Mouse (Mus musculus) MEL (cell line): Measurements from ENCODE around the gene St8sia6. TPM values are rescaled to one million over a fixed set of nuclear protein-coding genes. Genes with fewer than 3 reads are reported as not detected.

ENCODE experiments used
- DNase-seq: peaks from one replicate; pipeline ENCODE4 v3.0.0; 2011; ENCODE audit warnings: low read depth, low spot score
- H3K27ac ChIP-seq: 2 replicates; pipeline ENCODE4 v1.5.1; 2012; ENCODE audit warnings: low read depth, mild to moderate bottlenecking, control low read depth, low read length, moderate library complexity; ENCODE audit not compliant: control insufficient read depth
- H3K27me3 ChIP-seq, 2 experiments: fragments of 150-350 bp in 1 of 2; sonication (generic) in 1 of 2; 2 replicates each; pipeline ENCODE4 v1.6.1; 2012; ENCODE audit warnings: low read length in 2 of 2, mild to moderate bottlenecking in 2 of 2, improper control_type of control experiment in 1 of 2, moderate library complexity in 1 of 2; ENCODE audit not compliant: insufficient read depth in 2 of 2, control insufficient read depth in 1 of 2
- H3K36me3 ChIP-seq, 2 experiments: 2 replicates each; pipeline ENCODE4 v1.6.1; 2012 to 2014; ENCODE audit warnings: low read length in 2 of 2, improper control_type of control experiment in 1 of 2, inconsistent platforms in 1 of 2, mild to moderate bottlenecking in 1 of 2; ENCODE audit not compliant: insufficient read depth in 2 of 2, control insufficient read depth in 1 of 2
- H3K4me1 ChIP-seq, 2 experiments: fragments of 150-350 bp in 1 of 2; sonication (generic) in 1 of 2; 2 replicates each; pipeline ENCODE4 v1.6.1; 2012; ENCODE audit warnings: low read length in 2 of 2, improper control_type of control experiment in 1 of 2, mild to moderate bottlenecking in 1 of 2; ENCODE audit not compliant: insufficient read depth in 2 of 2, control insufficient read depth in 1 of 2
- H3K4me3 ChIP-seq, 2 experiments: fragments of 150-350 bp in 1 of 2; sonication (generic) in 1 of 2; 2 replicates each; pipeline ENCODE4 v1.5.1; 2012; ENCODE audit warnings: low read depth in 2 of 2, low read length in 2 of 2, mild to moderate bottlenecking in 2 of 2, moderate library complexity in 2 of 2, control low read depth in 1 of 2, improper control_type of control experiment in 1 of 2; ENCODE audit not compliant: control insufficient read depth in 1 of 2, insufficient read depth in 1 of 2
- H3K79me2 ChIP-seq: 2 replicates; pipeline ENCODE4 v1.6.1; 2012; ENCODE audit warnings: mild to moderate bottlenecking, low read length, moderate library complexity; ENCODE audit not compliant: control insufficient read depth, poor library complexity, insufficient read depth
- H3K9ac ChIP-seq: 2 replicates; pipeline ENCODE4 v1.6.1; 2012; ENCODE audit warnings: low read depth, mild to moderate bottlenecking, control low read depth, low read length, moderate library complexity; ENCODE audit not compliant: control insufficient read depth, poor library complexity, severe bottlenecking
- H3K9me3 ChIP-seq: fragments of 150-350 bp; sonication (generic); replicated peaks from 2 replicates; pipeline ENCODE4 v1.6.1; 2012; ENCODE audit warnings: mild to moderate bottlenecking, low read length, improper control_type of control experiment, moderate library complexity; ENCODE audit not compliant: insufficient read depth
- BHLHE40 ChIP-seq: IDR thresholded peaks from 2 replicates; pipeline ENCODE4 v1.6.1; 2012; ENCODE audit warnings: low read depth, mild to moderate bottlenecking, inconsistent platforms, low read length, improper control_type of control experiment, borderline replicate concordance
- CHD2 ChIP-seq: IDR thresholded peaks from 2 replicates; pipeline ENCODE4 v1.6.1; 2011; ENCODE audit warnings: low read length, improper control_type of control experiment
- CTCF ChIP-seq, 3 experiments: IDR thresholded peaks in 2 of 3; conservative IDR thresholded peaks in 1 of 3; 2 replicates each; pipeline ENCODE4 v1.5.1; 2011 to 2012; ENCODE audit warnings: low read length in 3 of 3, low read depth in 2 of 3, mild to moderate bottlenecking in 2 of 3, improper control_type of control experiment in 1 of 3, inconsistent platforms in 1 of 3, mixed read lengths in 1 of 3, moderate library complexity in 1 of 3; ENCODE audit not compliant: control insufficient read depth in 1 of 3, insufficient read depth in 1 of 3, poor library complexity in 1 of 3, severe bottlenecking in 1 of 3
- ELF1 ChIP-seq: IDR thresholded peaks from 2 replicates; pipeline ENCODE4 v1.6.1; 2014; ENCODE audit warnings: low read depth, mild to moderate bottlenecking, inconsistent platforms, low read length, improper control_type of control experiment, moderate library complexity
- EP300 ChIP-seq, 2 experiments: IDR thresholded peaks; 2 replicates each; pipeline ENCODE4 v1.6.1; 2011; ENCODE audit warnings: improper control_type of control experiment in 2 of 2, low read length in 2 of 2, low read depth in 1 of 2, mild to moderate bottlenecking in 1 of 2
- ETS1 ChIP-seq: IDR thresholded peaks from 2 replicates; pipeline ENCODE4 v1.6.1; 2012; ENCODE audit warnings: low read depth, mild to moderate bottlenecking, inconsistent platforms, low read length, improper control_type of control experiment, moderate library complexity
- GATA1 ChIP-seq: IDR thresholded peaks from 2 replicates; pipeline ENCODE4 v1.6.1; 2011; ENCODE audit warnings: low read depth, low read length, improper control_type of control experiment
- HCFC1 ChIP-seq: IDR thresholded peaks from 2 replicates; pipeline ENCODE4 v1.6.1; 2012; ENCODE audit warnings: low read depth, mild to moderate bottlenecking, inconsistent platforms, low read length, improper control_type of control experiment, moderate library complexity
- JUND ChIP-seq: IDR thresholded peaks from 2 replicates; pipeline ENCODE4 v1.6.1; 2011; ENCODE audit warnings: low read depth, mild to moderate bottlenecking, improper control_type of control experiment, low read length
- KAT2A ChIP-seq: conservative IDR thresholded peaks from 2 replicates; pipeline ENCODE4 v1.6.1; 2012; ENCODE audit warnings: low read depth, low read length, improper control_type of control experiment, inconsistent platforms
- MAFK ChIP-seq: IDR thresholded peaks from 2 replicates; pipeline ENCODE4 v1.6.1; 2011; ENCODE audit warnings: low read depth, mild to moderate bottlenecking, low read length, improper control_type of control experiment, borderline replicate concordance
- MEF2A ChIP-seq: IDR thresholded peaks from 2 replicates; pipeline ENCODE4 v1.6.1; 2014; ENCODE audit warnings: low read depth, mild to moderate bottlenecking, inconsistent platforms, low read length, improper control_type of control experiment; ENCODE audit not compliant: poor library complexity, insufficient replicate concordance, severe bottlenecking; ENCODE audit errors: extremely low read depth
- MXI1 ChIP-seq: IDR thresholded peaks from 2 replicates; pipeline ENCODE4 v1.6.1; 2011; ENCODE audit warnings: mild to moderate bottlenecking, low read depth, low read length, improper control_type of control experiment
- MYB ChIP-seq: IDR thresholded peaks from 2 replicates; pipeline ENCODE4 v1.6.1; 2011; ENCODE audit warnings: mild to moderate bottlenecking, low read depth, low read length, improper control_type of control experiment
- MYC ChIP-seq: IDR thresholded peaks from 2 replicates; pipeline ENCODE4 v1.6.1; 2011; ENCODE audit warnings: low read depth, mild to moderate bottlenecking, low read length, improper control_type of control experiment, moderate library complexity
- NRF1 ChIP-seq: IDR thresholded peaks from 2 replicates; pipeline ENCODE4 v1.6.1; 2014; ENCODE audit warnings: low read depth, mild to moderate bottlenecking, inconsistent platforms, low read length, improper control_type of control experiment, moderate library complexity; ENCODE audit not compliant: poor library complexity, insufficient read depth, severe bottlenecking
- POLR2AphosphoS5 ChIP-seq: IDR thresholded peaks from 2 replicates; pipeline ENCODE4 v1.6.1; 2012; ENCODE audit warnings: low read depth, borderline replicate concordance, mild to moderate bottlenecking, inconsistent platforms, low read length, moderate library complexity, mixed read lengths
- SIN3A ChIP-seq: IDR thresholded peaks from 2 replicates; pipeline ENCODE4 v1.6.1; 2012; ENCODE audit warnings: low read length, improper control_type of control experiment, inconsistent platforms
- SMC3 ChIP-seq: IDR thresholded peaks from 2 replicates; pipeline ENCODE4 v1.6.1; 2011; ENCODE audit warnings: low read depth, low read length, improper control_type of control experiment
- TAL1 ChIP-seq: IDR thresholded peaks from 2 replicates; pipeline ENCODE4 v1.6.1; 2012; ENCODE audit warnings: mild to moderate bottlenecking, inconsistent platforms, low read length, moderate library complexity, mixed read lengths
- TCF12 ChIP-seq: IDR thresholded peaks from 2 replicates; pipeline ENCODE4 v1.6.1; 2014; ENCODE audit warnings: low read depth, mild to moderate bottlenecking, inconsistent platforms, low read length, improper control_type of control experiment, moderate library complexity
- UBTF ChIP-seq: IDR thresholded peaks from 2 replicates; pipeline ENCODE4 v1.6.1; 2012; ENCODE audit warnings: low read depth, mild to moderate bottlenecking, inconsistent platforms, low read length, improper control_type of control experiment, moderate library complexity, borderline replicate concordance; ENCODE audit not compliant: insufficient read depth
- USF1 ChIP-seq: IDR thresholded peaks from 2 replicates; pipeline ENCODE4 v1.6.1; 2014; ENCODE audit warnings: low read depth, mild to moderate bottlenecking, inconsistent platforms, low read length, improper control_type of control experiment, moderate library complexity
- polyA plus RNA-seq, 2 experiments: library from polyadenylated mRNA; stranded (reverse) in 1 of 2; unstranded in 1 of 2; fragments of >175 nt in 1 of 2; fragments of >200 nt in 1 of 2; gene quantifications; 2 replicates each; pipeline versions ENCODE4 v1.2.1 to v1.2.4; 2012; ENCODE audit warnings: low replicate concordance in 2 of 2, low read depth in 1 of 2; ENCODE audit not compliant: insufficient read length in 2 of 2, insufficient read depth in 1 of 2, missing spikeins in 1 of 2
- total RNA-seq: library from RNA; depleted of rRNA; stranded (reverse); fragments of 300-350 nt; gene quantifications from 2 replicates; pipeline ENCODE4 v1.2.3, GENCODE M21; 2012

Gene St8sia6
- total and polyA plus RNA-seq, 3 experiments: not detected

DNA sequence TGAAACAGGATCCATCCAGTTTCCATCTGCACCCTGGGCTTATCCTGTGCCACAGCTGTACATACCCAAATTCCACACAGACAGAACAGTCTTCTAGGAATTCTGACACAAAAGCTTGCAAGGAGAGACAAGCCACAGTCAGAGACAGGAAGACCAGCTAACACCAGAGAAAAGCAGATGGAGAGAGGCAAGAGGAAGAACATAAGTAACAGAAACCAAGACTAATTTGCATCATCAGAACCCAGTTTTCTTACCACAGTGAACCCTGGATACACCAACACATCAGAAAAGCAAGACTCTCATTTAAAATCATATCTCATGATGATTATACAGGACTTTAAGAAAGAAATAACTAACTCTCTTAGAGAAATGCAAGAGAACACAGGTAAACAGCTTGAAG lies 16.8 kb downstream of the St8sia6 start:
- no peak overlapping the region for H3K9ac ChIP-seq
- H3K79me2 ChIP-seq: no peaks in the 10 kb centered on the region
- no peaks in the 10 kb centered on the region for H3K9me3 ChIP-seq
- no peaks in the 10 kb centered on the region for H3K36me3 ChIP-seq
- H3K27me3 ChIP-seq: peaks cover 0 to 2% of the 10 kb centered on the region in 2 experiments; a peak in 3 of 4 replicates
- H3K4me3 ChIP-seq: no peak overlapping the region
- TF ChIP-seq EP300 (IDR thresholded peaks at IDR 0.05; ENCODE audit: low read depth in 1 of 2, low read length in 2 of 2) (no peak), POLR2AphosphoS5 (no peak), UBTF (no peak), KAT2A (no peak), BHLHE40 (no peak), CHD2 (no peak), MAFK (no peak), TAL1 (no peak), USF1 (no peak), MXI1 (no peak), ETS1 (no peak), MEF2A (no peak)
- DNase-seq: no peak
- no peak overlapping the region for H3K27ac ChIP-seq
- H3K4me1 ChIP-seq: no peaks in the 10 kb centered on the region

DNA sequence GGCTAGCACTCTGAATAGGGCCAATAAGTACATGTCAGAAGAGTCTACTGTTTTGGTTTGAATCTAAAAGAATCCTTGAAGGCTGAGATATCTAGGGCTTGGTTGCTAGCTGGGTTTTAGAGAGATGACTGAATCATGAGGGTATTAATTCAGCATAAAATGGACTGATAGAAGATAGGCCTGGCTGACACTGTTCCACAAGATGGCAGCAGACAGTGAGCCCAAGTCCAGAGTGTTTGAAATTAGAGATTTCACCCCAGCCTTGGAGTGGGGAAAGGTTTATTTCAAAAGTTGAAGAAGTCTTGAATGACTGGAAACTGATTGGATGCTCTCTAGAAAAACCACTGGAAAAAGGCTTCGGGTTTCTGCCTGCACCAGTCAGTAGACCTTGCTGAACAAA lies 17.4 kb downstream of the St8sia6 start:
- Histone ChIP-seq H3K27ac (no peak overlapping the region), H3K79me2 (no peaks in the 10 kb centered on the region), H3K9me3 (no peaks in the 10 kb centered on the region), H3K4me3 (no peak overlapping the region), H3K9ac (no peak overlapping the region), H3K4me1 (no peaks in the 10 kb centered on the region), H3K36me3 (no peaks in the 10 kb centered on the region), H3K27me3 (peaks cover 0 to 2% of the 10 kb centered on the region in 2 experiments; a peak in 3 of 4 replicates)
- TF ChIP-seq ELF1: no peak
- TF ChIP-seq SMC3: no peak
- TF ChIP-seq MYB: no peak
- TF ChIP-seq UBTF: no peak
- TF ChIP-seq HCFC1: no peak
- TF ChIP-seq ETS1: no peak
- no peak for TF ChIP-seq JUND
- TF ChIP-seq NRF1: no peak
- TF ChIP-seq GATA1: no peak
- no peak for TF ChIP-seq CHD2
- TF ChIP-seq MYC: no peak
- no peak for TF ChIP-seq MEF2A
- no peak for TF ChIP-seq USF1
- no peak for TF ChIP-seq SIN3A
- TF ChIP-seq POLR2AphosphoS5: no peak
- no peak for TF ChIP-seq TCF12
- TF ChIP-seq CTCF (IDR thresholded peaks at IDR 0.05 in 2 of 3, conservative IDR thresholded peaks at IDR 0.05 in 1 of 3; ENCODE audit: control insufficient read depth in 1 of 3, insufficient read depth in 1 of 3, low read depth in 2 of 3, low read length in 3 of 3, poor library complexity in 1 of 3, severe bottlenecking in 1 of 3): no peak
- DNase-seq: no peak
